Mouse (Mus musculus): ENCODE measurements around the gene Snx7.

Snx7 gene

DNA sequence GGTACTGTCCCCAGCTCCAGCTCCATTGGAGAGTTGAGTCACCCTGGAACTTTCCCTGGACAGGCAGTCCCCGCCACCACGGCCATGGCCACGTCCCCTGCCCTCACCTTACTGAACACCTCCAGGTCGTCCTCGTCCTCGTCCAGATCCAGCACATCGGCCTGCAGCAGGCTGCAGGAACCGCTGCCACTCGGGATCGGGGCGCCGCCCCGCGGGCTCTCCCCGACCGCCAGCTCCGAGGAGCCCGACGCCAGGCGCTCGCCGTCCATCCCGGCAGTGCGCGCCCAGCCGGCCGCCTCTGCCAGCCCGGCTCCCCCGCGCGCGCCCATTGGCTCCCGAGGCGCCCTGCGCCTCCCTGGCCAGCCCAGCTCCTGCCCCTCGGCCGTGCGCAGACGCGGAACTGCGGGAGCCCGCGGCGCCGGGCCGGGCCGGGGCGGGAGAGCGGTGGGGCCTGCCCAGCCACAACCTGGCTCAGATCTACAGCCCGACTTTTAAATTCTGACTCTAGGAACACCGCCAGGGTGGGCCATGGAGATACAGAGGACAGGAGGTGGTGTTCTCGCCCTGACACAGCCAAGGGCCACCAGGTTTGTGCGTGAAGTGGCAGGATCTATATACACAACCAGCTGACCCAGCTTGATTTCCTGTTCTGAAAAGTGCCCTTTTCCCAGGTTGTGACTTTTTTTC lies at the start of gene Snx7:
Gene Snx7, minus strand, starts transcription at position 300 of the 687 bp plus-strand sequence.
- peak; percentile 58 for DNase-seq (ENCODE audit: low spot score)

DNA sequence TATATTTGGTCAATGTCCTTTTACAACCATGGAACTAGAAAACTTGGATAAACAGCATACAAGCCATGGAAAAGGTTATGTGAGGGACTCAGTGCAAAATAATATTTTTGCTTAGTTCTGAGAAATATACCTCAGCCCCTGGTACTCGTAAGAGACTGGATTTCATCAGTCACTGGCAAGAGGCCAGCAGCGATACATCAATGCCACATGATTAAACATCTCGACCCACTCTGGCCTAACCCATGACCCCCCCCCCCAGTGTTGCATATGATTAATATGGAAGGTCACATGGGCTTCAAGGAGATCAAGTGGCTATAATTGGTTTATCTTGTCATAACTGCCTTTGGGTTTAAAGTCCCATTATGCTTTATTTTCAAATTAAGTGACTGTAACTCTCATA lies 46.7 kb upstream of the Snx7 start:
- DNase-seq (ENCODE audit: low spot score): no peak

DNA sequence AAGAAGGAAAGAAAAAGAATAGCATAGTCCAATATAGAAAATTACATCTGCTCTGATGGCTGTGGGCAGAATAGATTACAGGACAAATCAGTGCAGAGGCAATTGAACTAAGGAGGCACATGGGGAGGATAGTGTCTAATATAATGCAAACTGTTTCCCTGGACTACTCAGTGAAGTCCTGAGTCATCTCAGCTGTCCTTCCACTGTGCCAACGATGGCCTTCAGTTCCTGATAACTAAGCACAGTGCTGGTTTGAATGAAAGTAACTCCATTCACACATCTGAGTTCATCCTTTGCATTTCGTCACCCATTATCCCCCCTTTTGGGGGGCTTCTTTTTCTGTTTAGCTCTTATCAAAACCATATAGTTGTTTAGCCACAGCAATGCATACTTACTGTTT lies 25.0 kb upstream of the Snx7 start:
- no peak for DNase-seq (ENCODE audit: low spot score)

DNA sequence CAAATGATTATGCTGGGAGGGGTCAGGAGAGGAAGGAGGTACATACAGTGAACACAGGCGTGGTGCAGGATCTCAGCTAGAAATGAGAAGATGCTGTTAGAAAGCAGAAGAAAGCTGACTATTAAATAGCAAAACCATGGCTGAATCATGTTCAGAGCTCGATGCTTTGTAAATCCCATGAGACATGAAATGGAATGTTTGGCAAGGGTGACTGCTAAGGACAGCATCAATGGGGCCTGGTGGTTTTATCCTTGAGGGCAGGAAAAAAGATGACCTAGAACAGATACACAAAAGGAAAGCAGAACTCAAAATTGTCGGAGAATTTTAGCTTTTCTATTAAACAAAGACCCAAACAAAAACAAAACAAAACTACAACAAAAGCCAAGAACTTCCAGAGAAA lies 6.7 kb upstream of the Snx7 start:
- no peak for DNase-seq (ENCODE audit: low spot score)

DNA sequence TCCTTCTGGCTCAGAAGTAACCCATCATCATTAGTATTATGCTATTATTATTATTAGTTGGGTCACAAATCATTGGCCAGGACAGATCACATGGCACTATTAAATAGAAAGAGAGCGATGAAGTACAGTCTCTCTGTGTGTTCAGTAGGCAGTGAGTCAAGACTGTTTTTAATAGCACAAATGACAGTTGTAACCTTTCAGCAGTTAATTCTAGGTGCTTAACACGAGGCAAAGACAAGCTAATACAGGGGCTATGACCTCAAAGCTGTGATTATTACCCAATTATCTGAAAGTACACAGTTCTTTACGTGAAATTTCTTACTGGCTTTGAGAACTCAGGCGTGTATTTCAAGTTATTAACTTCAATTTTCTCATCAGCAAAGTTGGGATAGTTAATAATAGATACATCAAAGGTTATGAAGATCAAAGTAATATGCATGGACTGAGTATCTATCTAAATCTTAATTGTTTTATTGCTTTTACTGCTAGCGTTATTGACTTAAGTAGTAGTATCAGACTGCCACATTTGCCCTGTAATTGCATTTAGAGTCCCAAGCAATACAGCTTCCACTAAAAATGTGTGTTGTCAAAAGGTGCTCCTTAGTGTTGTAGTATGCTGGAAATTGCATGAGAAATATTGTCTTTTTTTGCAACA lies 4.6 kb upstream of the Snx7 start:
- no peak for DNase-seq (ENCODE audit: low spot score)

DNA sequence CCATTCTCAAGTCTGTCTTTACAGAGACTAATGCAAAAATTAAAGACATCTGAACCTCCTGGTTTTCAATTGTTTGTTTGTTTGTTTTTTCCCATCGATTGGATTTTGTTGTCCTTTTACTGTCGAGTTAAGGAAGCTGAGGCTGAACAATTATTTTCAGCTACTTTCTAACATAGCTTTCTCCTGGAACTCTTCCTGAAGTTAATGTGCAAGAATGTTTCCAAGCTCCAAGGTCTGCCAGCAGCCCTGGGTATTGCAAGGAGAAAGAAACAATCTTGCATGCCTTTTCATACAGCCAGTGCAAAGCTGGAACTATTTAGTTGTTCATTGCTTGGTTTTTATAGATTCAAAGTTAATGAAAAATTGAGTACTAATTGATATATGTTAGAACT lies 584 bp upstream of the Snx7 start:
- no peak for DNase-seq (ENCODE audit: low spot score)

DNA sequence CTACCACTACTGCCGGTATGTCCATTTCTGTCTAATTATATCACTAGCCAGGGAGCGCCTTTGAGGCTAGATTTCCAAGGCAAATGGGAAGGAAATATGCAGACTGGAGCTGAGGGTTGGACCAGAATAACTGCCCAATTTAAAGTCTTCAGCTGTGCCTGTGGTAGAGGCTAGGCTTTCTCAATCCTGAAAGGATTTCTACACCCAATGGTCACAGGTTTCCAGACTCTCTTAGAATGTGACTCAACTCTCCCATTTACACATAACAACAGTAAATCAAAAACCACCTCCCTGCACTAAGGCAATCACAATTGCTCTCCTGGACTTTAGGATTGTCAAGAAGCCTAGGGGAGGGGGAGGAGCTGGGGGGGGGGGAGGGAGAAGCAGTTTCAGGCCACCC lies 645 bp downstream of the Snx7 start:
- DNase-seq (ENCODE audit: low spot score): no peak

DNA sequence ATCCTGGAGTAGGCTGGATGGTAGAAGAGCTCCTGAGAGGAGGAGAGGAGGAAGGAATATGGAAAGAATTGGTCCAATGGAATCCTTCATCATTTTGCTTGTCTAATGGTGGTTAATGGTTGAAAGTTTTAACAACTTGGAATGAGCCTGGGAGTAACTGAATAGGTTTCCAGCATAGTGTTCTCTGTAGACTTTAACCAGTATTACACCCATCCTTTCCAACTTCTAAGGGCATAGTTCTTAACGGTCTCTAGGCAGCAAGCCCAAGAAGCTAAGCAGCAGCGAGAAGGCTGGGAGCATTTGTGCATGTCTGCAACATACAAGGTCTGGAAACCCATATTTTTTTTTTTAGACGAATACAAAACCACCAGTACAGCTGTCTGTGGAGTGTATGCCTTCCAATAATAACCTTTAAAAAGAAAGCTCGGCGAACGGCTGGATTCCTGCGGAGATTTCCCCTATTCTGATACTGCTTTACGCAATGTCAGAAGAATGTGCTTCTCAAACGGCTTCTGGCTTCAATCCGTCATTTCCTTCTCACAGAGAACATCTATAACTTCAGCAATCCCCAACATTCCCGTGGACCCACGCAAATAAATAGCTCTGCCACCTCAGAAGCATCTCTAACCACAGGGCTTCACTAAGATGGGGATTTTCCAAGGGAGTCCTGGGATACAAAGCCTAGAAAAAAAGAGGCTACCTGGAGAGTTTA lies 1.9 kb downstream of the Snx7 start:
- no peak for DNase-seq (ENCODE audit: low spot score)

DNA sequence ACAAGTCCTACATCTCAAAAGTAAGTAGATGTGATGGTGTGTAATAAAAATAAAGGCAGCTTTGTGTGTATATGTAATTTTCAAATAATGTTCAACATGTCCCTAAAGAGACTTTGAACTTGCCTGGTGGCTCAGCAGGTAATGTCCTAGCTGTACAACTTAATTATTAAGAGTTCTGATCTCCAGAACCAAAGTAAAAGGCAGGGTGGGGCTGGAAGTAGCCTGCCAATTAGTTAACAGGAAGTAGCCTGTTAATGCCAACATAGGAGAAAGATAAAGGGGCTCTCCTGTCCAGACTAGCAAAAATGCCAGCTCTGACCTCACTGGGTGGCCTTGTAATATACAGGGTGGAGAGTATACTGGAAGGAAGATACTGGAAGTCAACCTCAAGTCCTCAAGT lies 3.1 kb downstream of the Snx7 start:
- no peak for DNase-seq (ENCODE audit: low spot score)

DNA sequence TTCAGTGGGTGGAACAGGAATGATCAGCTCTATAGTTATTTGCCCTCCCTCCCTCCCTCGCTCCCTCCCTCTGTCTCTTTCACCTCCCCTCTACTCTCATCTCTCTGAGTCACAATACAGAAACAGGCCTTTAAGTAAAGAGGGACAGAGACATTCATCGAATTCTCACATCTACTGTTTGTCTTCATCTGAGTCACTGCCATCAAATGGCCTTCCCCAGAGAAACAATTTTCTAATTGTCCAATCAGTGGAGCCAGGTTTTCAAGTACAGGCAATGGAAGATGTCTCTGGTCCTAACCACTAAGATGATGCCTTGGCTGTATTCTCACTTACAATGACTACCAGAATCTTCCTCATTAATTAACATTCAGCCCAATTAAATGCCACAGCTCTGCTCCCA lies 5.8 kb downstream of the Snx7 start:
- no peak for DNase-seq (ENCODE audit: low spot score)

DNA sequence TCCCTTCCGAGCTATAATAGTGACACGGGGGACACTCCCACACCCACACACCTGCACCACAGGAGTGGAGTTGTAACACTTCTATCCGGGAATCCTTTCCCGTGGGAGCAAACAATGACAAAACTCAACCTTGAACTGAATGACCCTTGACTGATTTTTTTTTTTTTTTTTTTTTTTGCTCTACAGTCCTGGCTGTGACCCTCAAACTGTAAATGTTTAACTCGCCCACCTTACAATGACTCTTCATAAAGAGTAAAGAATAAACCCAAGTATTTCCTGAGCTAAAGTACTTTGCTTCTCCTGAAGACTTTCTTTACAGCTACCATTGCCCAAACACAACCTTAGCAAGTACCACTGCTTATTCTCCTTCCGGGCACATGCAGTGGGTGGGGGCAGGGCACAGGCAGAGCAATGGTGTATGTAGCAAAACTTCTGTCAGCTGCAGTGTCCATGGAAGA lies 6.7 kb downstream of the Snx7 start:
- DNase-seq (ENCODE audit: low spot score): no peak

DNA sequence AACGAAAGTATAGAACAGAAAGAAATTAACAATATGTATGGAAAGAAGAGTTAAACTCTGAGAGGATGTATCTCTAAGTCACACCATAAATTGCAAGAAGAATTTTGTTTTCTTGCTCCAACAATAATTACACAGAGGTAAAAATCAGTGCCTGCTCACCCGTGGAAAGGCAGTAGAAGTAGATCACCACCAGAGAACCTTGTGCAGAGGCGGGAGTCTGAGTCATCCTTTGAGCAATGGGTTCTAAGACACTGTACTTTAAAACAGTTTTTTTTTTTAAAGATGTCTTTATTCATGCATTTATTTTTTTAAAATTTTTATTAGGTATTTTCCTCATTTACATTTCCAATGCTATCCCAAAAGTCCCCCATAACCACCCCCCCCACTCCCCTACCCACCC lies 9.7 kb downstream of the Snx7 start:
- DNase-seq (ENCODE audit: low spot score): no peak

DNA sequence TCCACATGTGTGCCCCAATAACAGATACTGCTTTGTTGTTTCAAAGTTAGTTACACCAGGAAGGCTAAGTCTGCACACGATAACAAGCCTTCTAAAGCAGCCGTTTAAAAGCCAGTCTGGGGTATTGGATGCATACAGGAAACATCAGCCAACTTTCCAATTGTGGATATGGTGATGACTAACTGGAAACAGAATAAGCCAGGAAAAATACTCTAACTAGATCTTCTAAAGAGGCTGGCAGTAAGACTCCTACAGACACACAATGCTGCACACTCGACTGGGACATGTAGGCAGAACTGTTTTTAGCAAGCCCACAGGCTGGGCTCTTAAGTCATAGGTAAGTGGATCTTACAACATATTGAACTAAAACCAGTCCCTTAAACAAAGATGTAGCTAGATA lies 15.0 kb downstream of the Snx7 start:
- DNase-seq (ENCODE audit: low spot score): no peak

DNA sequence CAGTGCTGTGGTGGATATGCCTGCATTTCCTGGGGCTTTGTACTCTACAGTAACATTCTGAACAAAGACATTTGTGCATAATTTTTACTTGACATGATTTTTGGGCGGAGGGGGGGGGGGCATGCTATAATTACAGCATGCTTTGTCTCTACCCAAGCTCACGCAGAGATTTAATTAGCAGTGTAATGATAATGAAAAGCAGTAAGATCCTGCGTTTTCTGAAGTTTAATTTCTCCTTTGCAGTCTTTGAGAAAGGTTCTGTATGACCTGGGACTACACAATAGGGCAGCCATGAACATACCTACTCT lies 16.7 kb downstream of the Snx7 start:
- no peak for DNase-seq (ENCODE audit: low spot score)

DNA sequence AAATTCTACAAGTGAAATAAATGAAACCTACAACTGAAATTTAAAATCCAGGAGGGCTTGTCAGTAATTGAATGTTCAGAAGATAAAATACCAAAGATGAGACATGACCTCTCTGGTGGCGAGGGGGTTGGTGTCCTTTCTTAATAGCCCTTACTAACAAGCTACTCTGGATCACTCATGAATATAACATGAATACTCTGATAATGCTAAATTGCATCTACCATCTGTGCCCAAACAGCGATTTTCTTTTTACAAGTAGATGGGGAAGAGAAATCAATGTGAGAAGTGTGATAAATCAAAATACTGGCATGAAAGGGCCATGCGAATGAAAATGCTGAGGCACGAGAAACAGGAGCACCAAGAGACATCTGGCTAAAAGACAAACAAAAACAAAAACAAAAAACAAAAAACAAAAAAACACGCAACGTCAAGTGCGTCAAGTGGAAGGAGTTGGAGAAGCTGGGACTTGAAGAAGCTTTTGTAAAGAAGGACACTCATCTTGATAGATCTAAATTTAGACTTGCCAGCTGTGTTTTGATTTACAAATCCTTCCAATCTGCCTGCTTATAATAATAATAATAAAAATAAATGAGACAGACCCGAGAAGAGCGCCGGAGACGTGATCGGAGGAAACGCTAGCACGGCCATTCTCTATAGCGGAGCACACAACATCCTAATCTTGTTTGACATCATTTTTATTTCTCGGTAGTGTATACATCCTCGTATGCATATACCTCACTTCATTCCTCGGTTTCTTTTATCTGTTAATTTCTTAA lies 17.3 kb downstream of the Snx7 start:
- DNase-seq (ENCODE audit: low spot score): no peak

DNA sequence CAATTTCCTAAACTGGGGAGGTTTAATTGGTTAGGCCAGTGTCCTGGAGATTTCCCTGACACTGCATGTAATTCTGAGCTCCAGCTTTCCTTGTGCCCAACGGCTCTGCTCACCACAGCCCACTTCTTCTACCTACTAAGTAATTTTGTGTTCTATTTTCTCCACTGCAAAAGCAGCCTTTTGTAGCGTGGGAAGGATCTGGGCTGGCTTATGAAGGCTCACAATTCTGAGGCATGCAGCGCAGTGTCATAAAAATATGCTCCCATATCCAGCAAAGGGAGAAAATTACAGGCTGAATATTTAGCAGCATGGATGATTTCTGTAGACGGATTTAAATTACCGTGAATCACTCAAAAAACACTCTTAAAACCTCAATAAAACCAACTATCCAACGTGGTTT lies 19.9 kb downstream of the Snx7 start:
- DNase-seq (ENCODE audit: low spot score): no peak

DNA sequence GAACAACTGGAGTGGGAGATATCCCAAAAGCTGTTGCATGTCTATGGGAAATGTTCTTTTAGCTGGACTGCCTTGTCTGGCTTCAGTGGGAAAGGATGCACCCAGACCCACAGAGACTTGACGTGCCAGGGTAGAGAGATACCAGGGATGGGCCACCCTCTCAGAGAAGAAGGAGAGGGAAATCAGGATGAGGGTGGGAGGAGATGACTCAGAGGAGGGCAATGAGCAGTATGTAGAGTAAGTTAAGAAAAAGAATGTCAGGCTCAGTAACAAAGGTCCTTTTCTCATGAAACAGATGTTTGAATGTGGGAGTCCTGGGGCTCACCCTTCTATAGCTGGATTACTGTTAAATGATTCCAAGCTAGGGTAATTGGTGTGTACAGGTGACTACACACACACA lies 26.1 kb downstream of the Snx7 start:
- DNase-seq (ENCODE audit: low spot score): no peak

DNA sequence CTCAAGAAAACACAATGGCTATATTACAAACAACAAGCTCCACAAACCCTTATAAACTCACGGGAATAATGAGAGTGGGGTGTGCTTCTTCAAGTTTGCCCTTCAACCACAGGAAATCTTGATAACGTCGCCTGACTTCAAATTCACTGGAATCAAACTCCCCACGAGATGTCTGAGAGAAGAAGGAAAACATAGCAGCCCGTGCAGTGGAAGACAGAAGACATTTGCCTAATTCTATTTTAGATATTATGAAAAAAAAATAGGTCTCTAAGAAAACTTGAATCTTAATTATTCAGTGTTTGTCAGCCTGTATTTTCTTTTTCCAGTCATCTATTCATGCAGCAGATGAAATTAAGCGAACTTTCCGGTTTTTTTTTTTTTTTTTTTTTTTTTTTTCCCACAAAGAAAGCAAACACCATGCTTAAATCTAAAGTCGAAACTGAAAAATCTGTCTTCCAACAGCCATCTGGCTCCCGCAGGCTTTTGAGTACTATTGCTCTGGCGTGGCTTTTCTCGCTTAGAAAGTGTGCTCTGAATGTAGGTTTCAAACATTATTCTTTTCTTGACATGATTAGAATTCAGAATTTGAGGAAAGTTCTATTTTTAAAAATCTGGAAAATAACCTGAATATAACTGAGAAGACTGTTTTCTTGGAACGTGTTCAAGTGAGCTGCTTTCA lies 28.7 kb downstream of the Snx7 start:
- no peak for DNase-seq (ENCODE audit: low spot score)

DNA sequence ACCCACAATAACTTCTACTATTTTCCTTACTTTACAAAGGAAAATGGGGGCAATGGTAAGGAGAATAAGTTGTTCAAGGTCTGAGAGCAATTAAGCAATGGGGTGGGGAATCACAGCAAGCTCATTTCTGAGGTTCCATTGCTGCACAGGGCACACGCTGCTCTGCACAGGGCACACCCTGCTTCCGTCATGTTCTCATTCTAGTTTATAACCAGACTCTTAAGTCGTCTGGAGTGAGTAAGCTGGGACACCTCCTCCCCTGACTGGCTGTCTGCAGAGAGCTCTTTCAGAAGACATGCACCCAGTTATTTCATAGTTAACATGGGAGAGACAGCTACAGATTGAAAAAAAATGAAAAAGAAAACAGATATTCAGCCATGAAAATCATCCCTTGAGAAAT lies 30.7 kb downstream of the Snx7 start:
- no peak for DNase-seq (ENCODE audit: low spot score)

DNA sequence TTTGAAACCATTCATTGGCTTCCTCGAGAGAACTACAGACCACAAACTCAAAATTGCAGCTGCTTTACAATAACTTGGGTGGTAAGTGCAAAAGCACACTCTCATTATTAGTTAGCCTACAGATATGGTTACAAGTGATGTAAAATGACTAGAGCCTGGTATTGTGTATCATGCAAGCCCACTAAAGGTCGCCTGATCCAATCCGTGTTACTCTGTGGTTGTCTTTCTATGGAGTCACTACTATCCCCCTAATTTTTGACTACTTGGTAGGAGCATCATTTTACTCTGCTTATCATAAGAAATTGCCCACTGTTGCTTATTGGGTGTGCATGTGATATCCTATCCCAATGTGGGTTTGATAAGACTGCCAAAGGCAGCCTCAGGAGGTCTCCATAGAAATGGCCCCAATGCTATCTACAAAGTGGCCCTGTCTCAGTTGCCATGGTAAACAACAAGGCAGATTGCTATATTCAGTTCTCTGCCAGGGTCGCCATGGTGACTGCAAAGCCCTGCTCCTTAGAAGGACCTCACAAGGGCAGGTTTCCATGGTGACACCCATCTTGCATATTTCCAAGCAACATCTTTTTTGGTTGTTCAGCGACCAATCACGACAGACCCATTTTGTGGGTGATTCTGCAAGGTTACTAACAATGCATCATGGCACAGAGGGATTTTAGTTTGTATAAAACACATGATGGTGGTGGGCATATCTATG lies 42.1 kb downstream of the Snx7 start:
- DNase-seq (ENCODE audit: low spot score): no peak

DNA sequence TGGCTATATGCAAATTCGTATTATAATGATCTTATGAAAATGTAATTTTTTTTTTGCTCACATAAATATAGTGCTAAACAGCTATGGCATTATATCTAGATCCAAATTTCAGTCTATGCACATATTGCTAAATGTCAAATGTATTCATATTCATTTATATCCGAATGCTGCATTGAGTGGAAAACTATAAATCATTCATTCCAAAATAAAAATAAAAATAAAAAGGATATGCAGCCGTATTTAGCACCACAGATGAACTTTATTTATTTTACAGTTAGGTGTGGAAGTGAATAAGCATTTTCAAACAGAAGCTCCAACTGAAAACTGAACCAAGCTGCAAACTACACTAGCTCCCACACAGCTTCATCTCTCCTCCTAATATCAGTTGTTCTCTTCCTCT lies 45.5 kb downstream of the Snx7 start:
- no peak for DNase-seq (ENCODE audit: low spot score)

DNA sequence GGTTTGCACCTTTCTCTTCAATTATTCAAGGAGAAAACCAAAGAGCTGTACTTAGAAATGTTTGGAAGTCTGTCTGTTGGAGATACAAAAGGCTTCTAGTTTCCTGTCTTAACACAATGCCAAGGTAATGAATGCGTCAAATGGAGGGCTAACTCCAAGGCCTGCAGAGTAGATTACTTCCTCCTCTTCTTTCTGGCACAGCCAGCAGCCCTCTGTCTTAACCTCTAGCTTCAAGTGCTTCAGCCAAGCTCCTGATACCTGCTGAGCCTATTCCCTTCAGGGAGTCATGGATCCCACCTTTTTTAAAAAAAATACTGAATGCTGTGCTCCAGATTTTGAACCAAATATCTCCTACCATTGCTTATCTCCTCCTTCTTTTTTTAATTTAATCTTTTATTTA lies 51.1 kb downstream of the Snx7 start:
- no peak for DNase-seq (ENCODE audit: low spot score)
